Mouse (Mus musculus) heart, embryonic 11.5 days (tissue): ENCODE measurements at regions not wholly inside any gene's neighbourhood (a gene's known extent, or its start where the extent isn't known, plus 50 kb on each side); places are given as distances from the start of the nearest gene placed in this dataset.
A peak's percentile ranks its signal among the peaks of the same experiment; 100 is the strongest.
"Not testable (repeated sequence)": the region's sequence is repeated elsewhere in the genome, so short reads cannot be mapped to it uniquely, and the experiment has no call there.

Source experiments
- ATAC-seq: fragments of 200-750 bp; cut with Nextera tagmentation; replicated peaks from 2 replicates; pipeline ENCODE4 v1.8.0; 2017; ENCODE audit warnings: moderate library complexity; ENCODE audit not compliant: insufficient number of reproducible peaks, low FRiP score, low TSS enrichment
- H3K27ac ChIP-seq: fragments of 300-500 bp; sonication (generic); 2 replicates; pipeline ENCODE4 v1.5.1; 2014; ENCODE audit warnings: mild to moderate bottlenecking, low read depth, low read length
- H3K27me3 ChIP-seq: fragments of 300-500 bp; sonication (generic); 2 replicates; pipeline ENCODE4 v1.6.1; 2014; ENCODE audit warnings: mild to moderate bottlenecking, low read length, mixed read lengths; ENCODE audit not compliant: control insufficient read depth, insufficient read depth
- H3K36me3 ChIP-seq: fragments of 300-500 bp; sonication (generic); 2 replicates; pipeline ENCODE4 v1.6.1; 2014; ENCODE audit warnings: mild to moderate bottlenecking, low read length, moderate library complexity, mixed read lengths; ENCODE audit not compliant: control insufficient read depth, insufficient read depth
- H3K4me1 ChIP-seq: fragments of 300-500 bp; sonication (generic); 2 replicates; pipeline ENCODE4 v1.6.1; 2014; ENCODE audit warnings: low read length; ENCODE audit not compliant: control insufficient read depth, insufficient read depth
- H3K4me2 ChIP-seq: fragments of 300-500 bp; sonication (generic); 2 replicates; pipeline ENCODE4 v1.6.1; 2014; ENCODE audit warnings: mild to moderate bottlenecking, moderate library complexity
- H3K4me3 ChIP-seq: fragments of 300-500 bp; sonication (generic); 2 replicates; pipeline ENCODE4 v1.5.1; 2014; ENCODE audit warnings: low read depth, low read length
- H3K9ac ChIP-seq: fragments of 300-500 bp; sonication (generic); 2 replicates; pipeline ENCODE4 v1.6.1; 2014; ENCODE audit warnings: mild to moderate bottlenecking, low read depth, low read length, moderate library complexity
- H3K9me3 ChIP-seq: fragments of 300-500 bp; sonication (generic); replicated peaks from 2 replicates; pipeline ENCODE4 v1.6.1; 2016; ENCODE audit warnings: low read length; ENCODE audit not compliant: control insufficient read depth
- WGBS: fragments of 180-500 bp; shearing (Covaris S2); extraction: QIAGEN DNeasy Blood & Tissue Kit; methylation state at CpG from one replicate; pipeline ENCODE4 v1.1.7; 2014; ENCODE audit not compliant: insufficient replicate concordance; 5-methylcytosine and 5-hydroxymethylcytosine counted together

DNA sequence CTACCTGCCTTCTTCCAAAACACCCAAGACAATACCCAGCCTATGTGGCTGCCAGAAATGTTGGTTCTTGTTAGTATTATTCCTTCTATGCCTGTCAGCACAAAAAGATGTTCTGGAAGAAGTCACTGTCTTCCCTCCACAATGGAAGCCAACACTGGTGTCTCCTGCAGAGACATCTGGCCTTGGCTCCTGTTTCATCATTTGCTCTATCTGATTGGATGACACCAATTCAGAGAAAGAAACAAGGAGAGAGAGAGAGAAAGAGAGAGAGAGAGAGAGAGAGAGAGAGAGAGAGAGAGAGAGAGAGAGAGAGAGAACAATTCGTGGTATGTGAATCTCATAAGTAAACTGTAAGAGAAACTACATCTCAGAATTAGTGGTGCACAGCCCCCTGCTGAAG, 218.9 kb upstream of the Klf3 start:
- Histone ChIP-seq H3K9me3 (no peaks in the 10 kb centered on the region), H3K36me3 (no peaks in the 10 kb centered on the region), H3K4me1 (peaks cover 15% of the 10 kb centered on the region), H3K27ac (no peak overlapping the region), H3K4me3 (no peak overlapping the region), H3K9ac (no peak overlapping the region), H3K4me2 (no peak overlapping the region), H3K27me3 (no peaks in the 10 kb centered on the region)
- WGBS = 56% methylated on average over 1 of the region's 1 CpGs
- no peak for ATAC-seq

DNA sequence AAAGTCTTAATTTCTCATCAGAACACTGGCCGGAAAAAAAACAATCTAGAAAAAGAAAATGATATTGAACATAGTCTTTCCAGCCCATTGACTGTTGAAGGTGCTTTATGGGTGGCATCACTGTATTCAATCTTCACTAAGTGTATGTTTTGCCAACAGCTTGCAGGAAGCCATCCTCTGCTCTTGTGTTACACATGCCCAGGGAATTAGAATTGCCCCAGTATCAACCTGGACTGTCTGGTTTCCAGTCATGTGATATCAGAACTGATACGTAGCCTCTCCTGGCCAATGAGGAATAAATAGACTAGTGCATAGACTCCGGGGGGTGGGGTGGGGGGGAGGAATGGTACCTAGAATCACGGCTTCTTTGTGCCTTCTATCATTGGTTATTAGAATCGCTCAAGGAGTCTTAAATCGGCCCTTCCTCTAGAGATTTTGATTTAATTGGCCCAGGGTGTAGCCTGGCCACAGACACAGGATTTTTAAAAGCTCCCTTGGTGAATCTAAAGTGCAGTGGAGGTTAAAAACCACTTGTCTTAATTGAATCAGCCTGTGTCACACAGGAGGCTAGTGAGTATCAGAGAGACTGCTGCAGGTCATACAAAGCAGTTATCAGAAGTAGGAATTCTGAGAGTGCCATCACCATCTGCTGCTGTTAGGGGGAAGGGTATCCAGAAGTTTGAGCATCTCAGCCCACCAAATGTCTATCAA, 218.0 kb upstream of the Klf3 start:
- no peak overlapping the region for H3K4me3 ChIP-seq
- WGBS = 71% methylated on average over 6 of the region's 6 CpGs
- peaks cover 8% of the 10 kb centered on the region for H3K4me1 ChIP-seq
- H3K36me3 ChIP-seq = no peaks in the 10 kb centered on the region
- H3K4me2 ChIP-seq = no peak overlapping the region
- H3K27ac ChIP-seq = no peak overlapping the region
- H3K9me3 ChIP-seq = no peaks in the 10 kb centered on the region
- no peak overlapping the region for H3K9ac ChIP-seq
- H3K27me3 ChIP-seq = no peaks in the 10 kb centered on the region
- ATAC-seq = no peak

DNA sequence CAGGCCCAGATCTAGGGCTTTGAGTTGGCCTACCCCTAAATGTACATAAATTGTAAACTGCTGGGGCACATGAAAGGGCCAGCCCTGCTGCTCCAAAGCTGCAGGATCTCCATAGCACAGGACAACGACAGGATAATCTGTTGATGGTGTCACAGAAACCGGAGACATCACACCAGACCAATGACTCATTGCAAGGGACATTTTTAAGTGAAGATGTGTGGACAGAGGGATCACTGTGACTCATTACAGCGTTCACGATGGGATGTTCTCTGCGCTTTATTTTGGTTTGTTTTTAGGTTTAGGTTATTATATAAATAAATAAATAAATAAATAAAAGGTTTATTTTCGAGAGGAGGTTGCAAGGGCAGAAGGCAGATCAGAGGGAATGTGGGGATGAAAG, 216.9 kb upstream of the Klf3 start:
- Histone ChIP-seq H3K4me2 (no peak overlapping the region), H3K36me3 (no peaks in the 10 kb centered on the region), H3K27ac (no peak overlapping the region), H3K9me3 (no peaks in the 10 kb centered on the region), H3K4me3 (no peak overlapping the region), H3K4me1 (0 out of 2 replicates have a peak, but pooled peaks cover 6% of the 10 kb centered on the region), H3K27me3 (no peaks in the 10 kb centered on the region), H3K9ac (no peak overlapping the region)
- ATAC-seq = no peak
- WGBS = 74% methylated on average over 6 of the region's 6 CpGs

DNA sequence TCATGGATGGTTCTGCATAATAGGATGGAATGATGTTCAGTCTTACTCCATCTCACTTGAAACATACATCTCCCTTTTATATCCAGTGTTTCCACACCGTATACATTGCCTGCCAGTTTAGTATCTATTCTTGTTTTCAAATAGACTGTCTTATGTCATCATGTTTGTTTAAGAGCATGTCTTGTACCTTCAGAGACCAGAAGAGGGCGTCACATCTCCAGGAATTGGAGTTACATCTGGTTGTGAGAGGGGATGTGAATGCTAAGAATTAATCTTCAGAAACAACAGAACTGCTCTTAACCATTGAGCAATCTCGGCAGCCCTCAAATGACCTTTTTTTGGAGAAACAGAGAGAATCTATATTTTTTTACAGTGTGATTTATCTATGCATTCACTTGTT, 216.3 kb upstream of the Klf3 start:
- no peak overlapping the region for H3K9ac ChIP-seq
- no peaks in the 10 kb centered on the region for H3K9me3 ChIP-seq
- H3K4me1 ChIP-seq = 0 out of 2 replicates have a peak, but pooled peaks cover 6% of the 10 kb centered on the region
- no peaks in the 10 kb centered on the region for H3K36me3 ChIP-seq
- H3K4me2 ChIP-seq = no peak overlapping the region
- no peak overlapping the region for H3K27ac ChIP-seq
- H3K27me3 ChIP-seq = no peaks in the 10 kb centered on the region
- no peak for ATAC-seq
- WGBS = 85% methylated on average over 3 of the region's 3 CpGs
- no peak overlapping the region for H3K4me3 ChIP-seq

DNA sequence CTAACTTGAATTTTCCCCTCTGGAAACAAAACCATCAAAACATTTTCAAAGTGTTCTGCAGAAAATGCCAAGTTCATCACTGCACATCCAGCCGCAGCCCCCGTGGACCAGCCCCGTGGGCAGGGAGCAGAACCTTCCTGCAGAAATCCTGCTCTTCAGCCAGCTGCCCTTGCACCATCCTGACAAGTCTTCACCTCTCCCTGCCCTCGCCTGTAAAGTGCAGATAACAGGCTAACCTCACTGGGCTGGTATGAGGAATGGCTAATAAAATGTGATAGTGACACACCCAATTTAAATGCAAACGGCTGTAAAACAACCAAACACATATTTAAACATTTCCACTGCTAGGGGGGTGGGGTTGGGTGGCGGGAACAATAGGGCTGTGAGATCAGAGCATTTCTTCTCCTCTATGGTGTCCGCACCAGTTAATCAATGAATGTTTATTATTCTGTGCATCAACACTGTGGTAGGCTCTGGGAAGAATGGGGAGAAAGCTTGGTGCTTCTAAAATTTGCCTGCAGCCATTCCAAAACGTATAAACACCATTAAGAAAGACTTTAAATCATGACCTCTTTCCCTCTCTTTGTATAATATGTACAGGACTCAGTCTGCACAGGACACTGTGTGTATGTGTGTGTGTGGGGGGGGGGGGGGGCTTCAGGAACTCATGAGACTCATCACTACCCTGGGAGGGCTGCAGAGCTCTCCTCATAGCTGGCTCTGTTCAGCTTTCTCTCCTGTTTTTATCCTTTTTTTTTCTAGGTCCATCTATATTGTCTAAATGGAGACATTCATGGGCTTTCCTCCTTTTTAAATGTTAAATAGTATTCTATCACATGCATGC, 215.1 kb upstream of the Klf3 start:
- H3K9me3 ChIP-seq = no peaks in the 10 kb centered on the region
- WGBS = 20% methylated on average over 8 of the region's 8 CpGs
- no peak overlapping the region for H3K4me2 ChIP-seq
- peak; percentile 79 for ATAC-seq
- 0 out of 2 replicates have a peak, but pooled peaks cover 6% of the 10 kb centered on the region for H3K4me1 ChIP-seq
- no peak overlapping the region for H3K4me3 ChIP-seq
- H3K36me3 ChIP-seq = no peaks in the 10 kb centered on the region
- H3K27ac ChIP-seq = no peak overlapping the region
- H3K27me3 ChIP-seq = no peaks in the 10 kb centered on the region
- no peak overlapping the region for H3K9ac ChIP-seq

DNA sequence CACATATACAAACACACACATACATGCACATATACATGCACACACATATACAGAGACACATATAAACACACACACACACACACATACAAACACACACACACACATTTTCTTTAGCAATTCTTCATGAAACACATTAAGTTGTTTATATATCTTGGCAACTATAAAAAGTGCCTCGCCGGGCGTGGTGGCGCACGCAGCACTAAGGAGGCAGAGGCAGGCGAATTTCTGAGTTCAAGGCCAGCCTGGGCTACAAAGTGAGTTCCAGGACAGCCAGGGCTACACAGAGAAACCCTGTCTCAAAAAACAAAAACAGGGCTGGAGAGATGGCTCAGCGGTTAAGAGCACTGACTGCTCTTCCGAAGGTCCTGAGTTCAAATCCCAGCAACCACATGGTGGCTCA, 214.4 kb upstream of the Klf3 start:
- H3K36me3 ChIP-seq, H3K9me3 ChIP-seq, H3K4me3 ChIP-seq, H3K27me3 ChIP-seq, H3K4me1 ChIP-seq, H3K4me2 ChIP-seq, ATAC-seq, H3K27ac ChIP-seq, H3K9ac ChIP-seq: not testable (repeated sequence)
- 96% methylated on average over 8 of the region's 8 CpGs for WGBS

DNA sequence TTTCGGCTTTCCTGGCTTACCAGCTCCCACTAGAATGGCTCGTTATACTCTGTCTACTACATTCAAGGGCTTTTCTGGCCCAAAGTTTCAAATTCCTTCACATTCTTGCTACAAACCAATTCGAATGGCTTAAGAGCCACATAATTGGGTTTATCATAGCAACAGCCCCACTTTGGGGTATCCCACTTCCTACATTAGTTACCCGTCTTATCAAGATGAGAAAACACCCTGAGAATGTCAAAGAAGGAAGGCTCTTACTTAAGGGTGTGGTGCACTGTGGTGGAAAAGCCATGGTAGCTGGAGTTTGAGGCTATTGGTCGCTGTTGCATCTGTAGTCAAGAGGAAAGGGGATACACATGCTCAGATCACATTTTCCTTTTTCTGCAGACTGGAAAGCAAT, 213.2 kb upstream of the Klf3 start:
- H3K4me2 ChIP-seq = no peak overlapping the region
- 0 out of 2 replicates have a peak, but pooled peaks cover 6% of the 10 kb centered on the region for H3K4me1 ChIP-seq
- no peak overlapping the region for H3K4me3 ChIP-seq
- no peak overlapping the region for H3K27ac ChIP-seq
- H3K36me3 ChIP-seq = no peaks in the 10 kb centered on the region
- no peaks in the 10 kb centered on the region for H3K9me3 ChIP-seq
- no peaks in the 10 kb centered on the region for H3K27me3 ChIP-seq
- H3K9ac ChIP-seq = no peak overlapping the region
- ATAC-seq = no peak
- WGBS = 65% methylated on average over 5 of the region's 5 CpGs

DNA sequence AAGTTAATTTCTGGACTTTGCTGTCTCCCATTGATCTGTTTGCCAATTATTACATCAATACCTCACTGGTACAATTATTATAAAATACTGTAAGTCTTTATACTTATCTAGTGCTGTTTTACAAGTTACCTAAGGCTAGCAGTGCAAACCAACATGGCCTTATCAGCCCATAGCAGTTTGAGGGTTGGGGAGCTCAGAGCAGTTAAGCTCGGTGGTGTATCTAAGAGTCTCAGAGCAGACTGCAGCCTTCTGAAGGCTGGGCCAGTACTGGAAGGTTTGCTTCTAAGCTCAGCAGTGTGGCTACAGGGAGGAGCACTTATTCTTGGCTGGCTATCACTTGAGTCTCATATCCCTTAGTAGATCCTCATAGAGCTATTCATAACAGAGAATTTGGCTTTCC, 212.4 kb upstream of the Klf3 start:
- Histone ChIP-seq H3K4me2 (no peak overlapping the region), H3K27me3 (no peaks in the 10 kb centered on the region), H3K27ac (peak overlapping the region; percentile 72), H3K36me3 (no peaks in the 10 kb centered on the region), H3K4me1 (0 out of 2 replicates have a peak, but pooled peaks cover 6% of the 10 kb centered on the region), H3K9me3 (no peaks in the 10 kb centered on the region), H3K4me3 (no peak overlapping the region), H3K9ac (no peak overlapping the region)
- ATAC-seq = peak; percentile 85
- 68% methylated on average over 1 of the region's 1 CpGs for WGBS
